Comparison of ENCODE assay signal across 31 mouse cellular contexts in the genomic region with DNA sequence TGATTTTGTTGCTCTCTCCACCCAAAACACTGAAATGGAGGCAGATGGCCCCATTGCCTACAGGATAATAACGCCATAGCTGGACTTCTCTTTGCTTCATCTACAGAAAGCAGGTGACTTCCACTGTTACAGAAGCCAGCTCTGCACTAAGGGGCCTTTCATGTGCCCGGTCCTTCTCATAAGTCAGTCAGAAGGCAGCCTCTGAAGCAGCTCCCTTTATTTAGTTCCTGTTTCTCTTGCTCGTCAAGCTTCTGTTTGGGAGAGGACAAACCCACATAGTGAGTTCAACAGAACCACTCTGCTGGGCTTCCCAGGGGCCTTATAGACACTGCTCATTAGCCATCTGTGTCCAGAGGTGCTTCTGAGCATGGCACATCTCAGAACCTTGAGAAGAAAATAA.
DNase-seq lines count a peak whose midpoint lies in the region; ATAC-seq lines count a peak whose summit lies in the region.
"Had no signal": no experiment of that assay in that cellular context is flagged by ENCODE, and none has a peak within 500 bp of the region (broad histone marks: within the 10 kb centered on the region; RNA-seq: fewer than 3 reads in every experiment).

No protein-coding gene starts in this region.

- no peak for DNase-seq in midbrain, embryonic 10.5 days (ENCODE audit: low spot score)
- DNase-seq in limb, embryonic 10.5 days (ENCODE audit: low spot score) = no peak
- no peak for DNase-seq in spleen, adult 12 weeks (ENCODE audit: low spot score)
- no peak for DNase-seq in layer of hippocampus, adult 18-20 months (ENCODE audit: low spot score in 2 of 2)
- DNase-seq: adrenal gland, postnatal 25 days; cerebellum, adult 11-12 months; cerebellum, adult 9-11 months; gastrocnemius, postnatal 25 days; heart, adult 18-20 months; heart, postnatal 10 days; kidney, adult 11 months; kidney, postnatal 14 days; lung, adult 2 months; lung, postnatal 14 days; right cerebral cortex, adult 18-20 months; right cerebral cortex, postnatal 4 days; thymus, adult 2 months; thymus, postnatal 36 days had no signal

- peak; percentile 8; the same call in 1 of the 2 replicates for ATAC-seq in midbrain, embryonic 16.5 days
- peak; percentile 65 for ATAC-seq in neural tube, embryonic 13.5 days (ENCODE audit: low read depth)
- ATAC-seq in heart, embryonic 11.5 days (replicated peaks; ENCODE audit: insufficient number of reproducible peaks, low FRiP score, low TSS enrichment) = no peak
- ATAC-seq: CD4-positive, CD25-positive, alpha-beta regulatory T cell, adult 4 months; inflammation-experienced regulatory T-cells, adult 6 months; liver, embryonic 12.5 days; midbrain, embryonic 13.5 days had no signal

- H3K4me3 ChIP-seq in midbrain, embryonic 16.5 days (ENCODE audit: low read depth, low read length) = no peak overlapping the region
- no peak overlapping the region for H3K4me3 ChIP-seq in midbrain, embryonic 10.5 days
- H3K4me3 ChIP-seq in limb, embryonic 10.5 days = no peak overlapping the region
- no peak overlapping the region for H3K4me3 ChIP-seq in neural tube, embryonic 13.5 days
- no peak overlapping the region for H3K4me3 ChIP-seq in heart, embryonic 11.5 days (ENCODE audit: low read depth, low read length)
- H3K4me3 ChIP-seq: embryonic facial prominence, embryonic 10.5 days; embryonic facial prominence, embryonic 15.5 days; forebrain, embryonic 12.5 days; heart, embryonic 13.5 days; hindbrain, embryonic 10.5 days; hindbrain, embryonic 15.5 days; liver, embryonic 12.5 days; midbrain, embryonic 13.5 days had no signal

- H3K27ac ChIP-seq in midbrain, embryonic 16.5 days (ENCODE audit: low read length) = no peak overlapping the region
- H3K27ac ChIP-seq in midbrain, embryonic 10.5 days (replicated peaks) = no peak overlapping the region
- H3K27ac ChIP-seq in limb, embryonic 10.5 days = peak overlapping the region; percentile 71; the same call in 1 of the 2 replicates
- H3K27ac ChIP-seq in neural tube, embryonic 13.5 days (replicated peaks) = peak overlapping the region; percentile 56; the same call in 1 of the 2 replicates
- no peak overlapping the region for H3K27ac ChIP-seq in heart, embryonic 11.5 days (ENCODE audit: low read depth, low read length)
- H3K27ac ChIP-seq: embryonic facial prominence, embryonic 10.5 days; embryonic facial prominence, embryonic 15.5 days; forebrain, embryonic 12.5 days; heart, embryonic 13.5 days; hindbrain, embryonic 10.5 days; hindbrain, embryonic 15.5 days; liver, embryonic 12.5 days; midbrain, embryonic 13.5 days had no signal

- WGBS in midbrain, embryonic 16.5 days = 73% methylated on average over 3 of the region's 3 CpGs
- 82% methylated on average over 3 of the region's 3 CpGs for WGBS in midbrain, embryonic 10.5 days
- WGBS in limb, embryonic 10.5 days = 76% methylated on average over 3 of the region's 3 CpGs
- WGBS in neural tube, embryonic 13.5 days = 61% methylated on average over 3 of the region's 3 CpGs
- WGBS in heart, embryonic 11.5 days (ENCODE audit: insufficient replicate concordance) = 82% methylated on average over 3 of the region's 3 CpGs

- H3K9me3 ChIP-seq in midbrain, embryonic 16.5 days (replicated peaks; ENCODE audit: control insufficient read depth, low read length, poor library complexity, severe bottlenecking) = no peaks in the 10 kb centered on the region
- no peaks in the 10 kb centered on the region for H3K9me3 ChIP-seq in midbrain, embryonic 10.5 days (replicated peaks)
- H3K9me3 ChIP-seq in limb, embryonic 10.5 days (replicated peaks) = no peaks in the 10 kb centered on the region
- H3K9me3 ChIP-seq in neural tube, embryonic 13.5 days = no peaks in the 10 kb centered on the region
- H3K9me3 ChIP-seq in heart, embryonic 11.5 days (replicated peaks; ENCODE audit: control insufficient read depth, low read length) = no peaks in the 10 kb centered on the region
- H3K9me3 ChIP-seq: embryonic facial prominence, embryonic 10.5 days; embryonic facial prominence, embryonic 15.5 days; forebrain, embryonic 12.5 days; heart, embryonic 13.5 days; hindbrain, embryonic 10.5 days; hindbrain, embryonic 15.5 days; liver, embryonic 12.5 days; midbrain, embryonic 13.5 days had no signal

- no peaks in the 10 kb centered on the region for H3K4me1 ChIP-seq in midbrain, embryonic 16.5 days (ENCODE audit: control insufficient read depth, insufficient read depth, low read length)
- no peaks in the 10 kb centered on the region for H3K4me1 ChIP-seq in midbrain, embryonic 10.5 days
- peaks cover 24% of the 10 kb centered on the region for H3K4me1 ChIP-seq in limb, embryonic 10.5 days
- peaks cover 13% of the 10 kb centered on the region for H3K4me1 ChIP-seq in neural tube, embryonic 13.5 days (replicated peaks)
- H3K4me1 ChIP-seq in heart, embryonic 11.5 days (ENCODE audit: control insufficient read depth, insufficient read depth, low read length) = no peaks in the 10 kb centered on the region
- H3K4me1 ChIP-seq: embryonic facial prominence, embryonic 10.5 days; embryonic facial prominence, embryonic 15.5 days; heart, embryonic 13.5 days; liver, embryonic 12.5 days had no signal

- no peak overlapping the region for H3K4me2 ChIP-seq in midbrain, embryonic 16.5 days (ENCODE audit: low read length)
- peak overlapping the region; percentile 40 for H3K4me2 ChIP-seq in neural tube, embryonic 13.5 days
- H3K4me2 ChIP-seq in heart, embryonic 11.5 days = no peak overlapping the region
- H3K4me2 ChIP-seq: embryonic facial prominence, embryonic 15.5 days; forebrain, embryonic 12.5 days; heart, embryonic 13.5 days; liver, embryonic 12.5 days; midbrain, embryonic 13.5 days had no signal

- H3K36me3 ChIP-seq in midbrain, embryonic 16.5 days (ENCODE audit: control insufficient read depth, insufficient read depth, low read length) = no peaks in the 10 kb centered on the region
- no peaks in the 10 kb centered on the region for H3K36me3 ChIP-seq in midbrain, embryonic 10.5 days
- H3K36me3 ChIP-seq in limb, embryonic 10.5 days = no peaks in the 10 kb centered on the region
- no peaks in the 10 kb centered on the region for H3K36me3 ChIP-seq in neural tube, embryonic 13.5 days
- no peaks in the 10 kb centered on the region for H3K36me3 ChIP-seq in heart, embryonic 11.5 days (ENCODE audit: control insufficient read depth, insufficient read depth, low read length)
- H3K36me3 ChIP-seq: embryonic facial prominence, embryonic 10.5 days; embryonic facial prominence, embryonic 15.5 days; forebrain, embryonic 12.5 days; heart, embryonic 13.5 days; hindbrain, embryonic 10.5 days; hindbrain, embryonic 15.5 days; liver, embryonic 12.5 days; midbrain, embryonic 13.5 days had no signal

- H3K27me3 ChIP-seq in midbrain, embryonic 16.5 days (ENCODE audit: control insufficient read depth, insufficient read depth, low read depth, low read length) = no peaks in the 10 kb centered on the region
- H3K27me3 ChIP-seq in midbrain, embryonic 10.5 days (ENCODE audit: low read depth, poor library complexity, severe bottlenecking) = no peaks in the 10 kb centered on the region
- H3K27me3 ChIP-seq in limb, embryonic 10.5 days (ENCODE audit: low read depth, poor library complexity, severe bottlenecking) = no peaks in the 10 kb centered on the region
- H3K27me3 ChIP-seq in neural tube, embryonic 13.5 days = no peaks in the 10 kb centered on the region
- H3K27me3 ChIP-seq in heart, embryonic 11.5 days (ENCODE audit: control insufficient read depth, insufficient read depth, low read length) = no peaks in the 10 kb centered on the region
- H3K27me3 ChIP-seq: embryonic facial prominence, embryonic 15.5 days; forebrain, embryonic 12.5 days; heart, embryonic 13.5 days; hindbrain, embryonic 15.5 days; liver, embryonic 12.5 days; midbrain, embryonic 13.5 days had no signal

- H3K9ac ChIP-seq in midbrain, embryonic 16.5 days (ENCODE audit: low read depth, low read length) = no peak overlapping the region
- H3K9ac ChIP-seq in neural tube, embryonic 13.5 days = no peak overlapping the region
- H3K9ac ChIP-seq in heart, embryonic 11.5 days (ENCODE audit: low read depth, low read length) = no peak overlapping the region
- H3K9ac ChIP-seq: embryonic facial prominence, embryonic 15.5 days; forebrain, embryonic 12.5 days; heart, embryonic 13.5 days; hindbrain, embryonic 15.5 days; liver, embryonic 12.5 days; midbrain, embryonic 13.5 days had no signal

Comparison
In these comparisons a context has a peak if more than half of its experiments do, and no peak if none do; other contexts are left out.
1. H3K27ac ChIP-seq: peak in limb, embryonic 10.5 days (single experiment) and neural tube, embryonic 13.5 days (single experiment); none in midbrain, embryonic 16.5 days (single experiment), midbrain, embryonic 10.5 days (single experiment) and heart, embryonic 11.5 days (single experiment).